Mouse (Mus musculus): ENCODE measurements at regions not wholly inside any gene's neighbourhood (a gene's known extent, or its start where the extent isn't known, plus 50 kb on each side); places are given as distances from the start of the nearest gene placed in this dataset.

- TF ChIP-seq MAX (IDR thresholded peaks at IDR 0.05; ENCODE audit: low read depth) (no peak), POLR2A (IDR thresholded peaks at IDR 0.05; ENCODE audit: insufficient read length, low read depth) (no peak), TCF12 (IDR thresholded peaks at IDR 0.05; ENCODE audit: insufficient read depth, poor library complexity, severe bottlenecking) (no peak), CEBPB (IDR thresholded peaks at IDR 0.05; ENCODE audit: insufficient read depth, poor library complexity, severe bottlenecking) (no peak), E2F4 (IDR thresholded peaks at IDR 0.05; ENCODE audit: insufficient read depth) (no peak), USF1 (IDR thresholded peaks at IDR 0.05; ENCODE audit: low read depth) (no peak), POLR2AphosphoS2 (IDR thresholded peaks at IDR 0.05; ENCODE audit: insufficient read length, low read depth) (no peak), MYOD1 (IDR thresholded peaks at IDR 0.05; ENCODE audit: control insufficient read depth in 1 of 3, insufficient read length in 2 of 3, low read depth in 2 of 3) (no peak), TCF3 (IDR thresholded peaks at IDR 0.05; ENCODE audit: insufficient read length, low read depth) (no peak)
Measured at GRCm38 (mm10) chr6:37618990-37619389, 89.0 kb downstream of the Akr1d1 start.

All from myocyte (in vitro differentiated cells).